Mouse (Mus musculus): ENCODE data around the gene Pcdh15. TPM values are rescaled to one million over a fixed set of nuclear protein-coding genes. Genes with fewer than 3 reads are reported as not detected.

The Pcdh15 gene
- polyA plus RNA-seq, 1 experiment from 2014 or later, result 0.87 TPM

DNA sequence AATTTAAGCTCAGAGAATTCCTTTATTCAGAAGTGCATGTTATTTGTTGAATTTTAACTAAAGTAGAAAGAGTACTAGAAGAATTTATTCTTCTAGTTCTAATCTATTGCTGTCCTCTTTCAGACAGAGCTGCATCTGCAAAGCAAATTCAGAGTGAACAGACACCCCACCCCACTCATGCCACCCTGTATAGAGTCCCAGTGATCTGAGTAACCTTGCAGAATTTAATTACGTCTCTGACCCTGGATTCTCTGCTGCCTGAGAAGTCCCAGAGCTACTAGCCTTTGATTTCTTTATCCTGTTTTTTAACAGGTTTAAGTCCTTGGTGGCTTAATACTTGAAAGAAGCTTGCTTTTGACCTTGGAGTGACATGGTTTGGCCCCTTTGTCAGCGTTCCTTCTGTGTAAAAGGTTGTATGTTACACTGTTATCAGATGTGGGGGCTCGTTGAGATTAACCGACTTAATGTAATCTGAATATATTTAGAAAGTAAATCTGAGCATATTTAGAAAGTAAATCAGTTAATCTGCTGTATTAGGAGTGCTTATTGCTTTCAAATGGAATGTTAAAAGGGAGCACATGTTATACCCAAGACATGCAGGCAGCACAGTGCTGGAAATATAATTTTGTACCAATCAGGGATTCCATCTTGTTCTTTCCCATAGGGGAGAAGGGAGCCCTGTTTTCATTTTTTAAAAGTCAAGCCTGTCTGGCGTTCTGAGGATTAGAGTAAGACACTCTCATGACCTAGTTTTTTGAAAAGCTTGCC is 601.6 kb downstream of the Pcdh15 start:
- WGBS, result 55% methylated on average over 5 of the region's 5 CpGs
- H3K27ac ChIP-seq, result no peak overlapping the region

DNA sequence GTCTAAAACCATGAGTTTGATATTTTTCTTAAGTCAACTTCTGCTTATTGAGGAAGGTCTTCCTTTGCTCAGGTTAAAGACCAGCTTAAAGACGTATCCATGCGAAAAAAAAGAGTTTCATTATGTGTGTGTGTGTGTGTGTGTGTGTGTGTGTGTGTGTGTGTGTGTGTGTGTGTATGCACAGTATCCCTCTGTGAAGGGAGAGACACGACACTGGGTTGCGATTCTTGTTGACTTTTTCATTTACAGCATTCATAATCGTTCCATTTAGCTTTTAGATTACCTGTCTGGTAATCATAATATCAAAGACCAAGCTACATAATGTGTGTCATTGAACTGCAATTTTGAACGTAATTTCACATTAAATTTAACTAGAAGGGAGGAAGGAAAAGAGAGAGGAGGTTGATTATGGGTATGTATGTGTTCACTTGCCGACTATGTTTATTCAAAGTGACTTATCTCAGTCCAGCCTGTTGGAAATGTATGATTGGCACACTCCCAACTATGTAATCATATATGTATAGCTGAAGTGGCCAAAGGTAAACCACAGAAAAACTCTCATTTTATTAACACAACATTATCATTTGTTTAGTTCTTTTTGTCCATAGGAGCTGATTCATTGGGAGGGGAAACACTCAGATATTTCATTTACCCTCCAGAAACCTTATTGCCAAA is 626.6 kb downstream of the Pcdh15 start:
- H3K4me2 ChIP-seq, result no peak overlapping the region
- H3K27me3 ChIP-seq, result no peaks in the 10 kb centered on the region
- no peak for ATAC-seq (ENCODE audit: insufficient number of reproducible peaks, low FRiP score, low TSS enrichment, low read depth)
- H3K4me1 ChIP-seq, result no peaks in the 10 kb centered on the region
- no peaks in the 10 kb centered on the region for H3K36me3 ChIP-seq
- no peaks in the 10 kb centered on the region for H3K9me3 ChIP-seq
- WGBS, result 77% methylated on average over 7 of the region's 7 CpGs
- H3K4me3 ChIP-seq, result no peak overlapping the region
- H3K27ac ChIP-seq, result no peak overlapping the region
- no peak overlapping the region for H3K9ac ChIP-seq

More for the DNA sequence above, 601.6 kb downstream of the Pcdh15 start:
- Histone ChIP-seq H3K36me3 (no peaks in the 10 kb centered on the region), H3K4me2 (no peak overlapping the region), H3K9ac (no peak overlapping the region), H3K4me1 (no peaks in the 10 kb centered on the region), H3K9me3 (no peaks in the 10 kb centered on the region), H3K27me3 (no peaks in the 10 kb centered on the region), H3K4me3 (no peak overlapping the region)
- no peak for ATAC-seq (ENCODE audit: insufficient number of reproducible peaks, low FRiP score, low TSS enrichment, low read depth)

DNA sequence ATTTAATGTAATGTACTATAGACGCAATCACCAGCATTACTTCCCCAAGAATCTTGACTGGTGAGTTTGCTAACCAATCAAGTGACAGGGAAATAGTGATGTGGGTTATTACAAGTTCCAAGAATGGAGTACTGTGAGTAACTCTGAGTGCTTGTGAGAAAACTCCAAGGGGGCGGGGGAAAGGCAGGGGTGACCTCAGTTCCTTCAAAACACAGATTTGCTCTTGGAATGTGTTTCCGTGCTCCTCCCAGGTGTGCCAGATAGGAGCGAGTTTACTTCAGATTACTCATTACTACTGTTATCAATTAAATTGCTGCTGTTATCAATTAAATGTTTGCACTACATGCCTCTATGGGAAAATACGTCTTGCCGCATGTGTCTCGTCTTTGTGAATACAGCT is 634.1 kb downstream of the Pcdh15 start:
- Histone ChIP-seq H3K9ac (no peak overlapping the region), H3K9me3 (no peaks in the 10 kb centered on the region), H3K4me3 (no peak overlapping the region), H3K27ac (no peak overlapping the region), H3K4me1 (no peaks in the 10 kb centered on the region), H3K36me3 (no peaks in the 10 kb centered on the region), H3K4me2 (no peak overlapping the region), H3K27me3 (no peaks in the 10 kb centered on the region)
- WGBS, result 79% methylated on average over 7 of the region's 7 CpGs
- no peak for ATAC-seq (ENCODE audit: insufficient number of reproducible peaks, low FRiP score, low TSS enrichment, low read depth)

DNA sequence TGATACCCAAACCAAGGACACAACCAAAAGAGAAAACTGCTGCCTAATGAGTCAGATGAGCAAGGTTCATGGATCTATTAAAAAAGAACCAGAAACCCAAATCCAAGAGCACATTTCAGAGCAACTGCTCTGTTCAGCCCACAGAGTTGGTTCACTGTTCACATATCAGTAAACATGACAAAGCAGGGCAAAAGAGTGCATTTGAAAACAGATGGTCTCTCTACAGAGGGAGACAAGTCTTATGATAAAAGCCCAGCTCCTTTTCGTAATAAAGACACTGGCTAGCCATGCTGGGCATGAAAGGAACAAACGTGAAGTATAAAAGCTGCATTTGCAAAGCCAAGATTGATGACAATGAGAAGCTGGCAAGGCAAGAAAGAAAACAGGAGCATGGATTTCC is 649.9 kb downstream of the Pcdh15 start:
- Histone ChIP-seq H3K9me3 (no peaks in the 10 kb centered on the region), H3K4me2 (no peak overlapping the region), H3K4me1 (no peaks in the 10 kb centered on the region), H3K27me3 (no peaks in the 10 kb centered on the region), H3K27ac (no peak overlapping the region), H3K4me3 (no peak overlapping the region), H3K36me3 (no peaks in the 10 kb centered on the region), H3K9ac (no peak overlapping the region)
- 65% methylated on average over 2 of the region's 2 CpGs for WGBS
- ATAC-seq (ENCODE audit: insufficient number of reproducible peaks, low FRiP score, low TSS enrichment, low read depth), result no peak

DNA sequence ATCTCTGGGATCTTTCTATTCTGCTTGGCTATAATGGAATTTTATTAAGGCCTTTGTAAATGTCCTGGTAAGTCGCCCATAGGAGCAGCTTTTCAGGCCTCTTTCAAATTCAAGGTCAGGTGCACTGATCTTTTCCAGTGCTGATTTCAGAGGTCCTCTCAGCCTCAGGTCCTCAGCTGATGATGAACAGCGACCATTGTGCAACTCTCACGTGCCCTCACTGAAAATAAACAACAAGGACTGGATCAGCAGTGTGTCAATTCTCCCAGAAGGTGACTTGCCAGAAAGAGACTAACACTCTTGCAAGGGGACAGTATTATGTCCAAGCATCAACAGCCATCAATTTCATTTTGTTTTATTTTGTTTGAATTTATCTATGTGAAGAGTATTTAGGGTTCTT is 654.7 kb downstream of the Pcdh15 start:
- Histone ChIP-seq H3K36me3 (no peaks in the 10 kb centered on the region), H3K4me1 (no peaks in the 10 kb centered on the region), H3K9ac (no peak overlapping the region), H3K27me3 (no peaks in the 10 kb centered on the region), H3K9me3 (no peaks in the 10 kb centered on the region), H3K4me3 (no peak overlapping the region), H3K27ac (no peak overlapping the region), H3K4me2 (no peak overlapping the region)
- WGBS, result 46% methylated on average over 3 of the region's 3 CpGs
- no peak for ATAC-seq (ENCODE audit: insufficient number of reproducible peaks, low FRiP score, low TSS enrichment, low read depth)

DNA sequence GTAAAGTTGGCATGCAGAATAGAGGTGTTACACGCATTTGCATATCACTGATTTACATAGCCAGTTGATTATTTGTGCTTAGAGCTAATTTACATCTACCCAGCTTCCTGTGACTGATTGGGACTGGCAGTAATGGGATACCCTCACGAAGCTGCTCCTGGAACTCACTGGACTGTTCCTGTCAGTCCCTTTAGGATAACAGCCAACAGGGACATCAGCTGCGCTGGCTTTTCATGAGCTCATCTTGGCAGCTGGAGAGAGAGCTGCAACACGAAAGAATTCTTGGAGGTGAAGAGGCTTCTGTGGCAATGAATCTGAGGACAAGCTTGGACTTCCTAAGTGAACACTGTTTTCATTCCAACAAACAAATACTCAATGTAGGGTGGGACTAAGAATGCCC is 683.8 kb downstream of the Pcdh15 start:
- Histone ChIP-seq H3K36me3 (no peaks in the 10 kb centered on the region), H3K4me2 (no peak overlapping the region), H3K27me3 (no peaks in the 10 kb centered on the region), H3K27ac (no peak overlapping the region), H3K9ac (no peak overlapping the region), H3K9me3 (no peaks in the 10 kb centered on the region), H3K4me1 (no peaks in the 10 kb centered on the region), H3K4me3 (no peak overlapping the region)
- 56% methylated on average over 4 of the region's 4 CpGs for WGBS
- ATAC-seq (ENCODE audit: insufficient number of reproducible peaks, low FRiP score, low TSS enrichment, low read depth), result no peak

DNA sequence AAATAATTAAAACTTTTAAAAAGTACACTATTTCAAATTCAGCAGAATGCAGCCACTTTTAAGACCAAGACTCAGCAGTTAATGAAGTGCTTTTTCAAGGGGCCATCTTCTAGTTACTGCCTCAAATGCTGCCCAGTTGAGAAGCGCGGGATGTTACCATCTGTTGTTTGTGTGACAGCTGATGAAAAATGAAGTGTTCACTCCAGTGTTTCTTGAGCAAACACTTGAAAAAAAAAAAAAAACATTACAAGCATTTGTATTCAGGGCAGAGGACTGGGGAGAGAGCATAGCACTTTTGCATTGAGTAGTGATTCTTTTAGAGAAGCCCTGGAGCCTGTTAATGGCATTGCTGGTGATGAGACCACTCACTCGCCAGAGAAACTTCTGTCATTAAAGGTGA is 689.0 kb downstream of the Pcdh15 start:
- 64% methylated on average over 3 of the region's 3 CpGs for WGBS
- Histone ChIP-seq H3K4me1 (no peaks in the 10 kb centered on the region), H3K9ac (no peak overlapping the region), H3K27ac (no peak overlapping the region), H3K4me3 (no peak overlapping the region), H3K36me3 (no peaks in the 10 kb centered on the region), H3K9me3 (no peaks in the 10 kb centered on the region), H3K4me2 (no peak overlapping the region), H3K27me3 (no peaks in the 10 kb centered on the region)
- ATAC-seq (ENCODE audit: insufficient number of reproducible peaks, low FRiP score, low TSS enrichment, low read depth), result no peak

DNA sequence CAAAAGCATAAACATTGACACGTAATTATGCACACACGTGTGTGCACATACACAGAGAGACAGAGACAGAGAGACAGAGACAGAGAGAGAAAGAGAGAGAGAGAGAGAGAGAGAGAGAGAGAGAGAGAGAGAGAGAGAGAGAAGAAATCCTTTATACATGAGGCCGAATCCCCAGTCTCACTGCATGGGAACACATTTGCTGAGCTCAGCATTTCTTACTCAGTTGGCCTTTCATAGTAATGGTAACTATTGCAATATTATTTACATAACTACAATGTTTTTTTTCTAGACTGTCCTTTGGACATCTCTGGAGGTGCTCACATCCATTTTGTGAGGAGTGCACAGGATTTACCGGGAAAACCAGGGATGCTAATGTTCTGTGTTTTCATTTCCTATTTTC is 705.9 kb downstream of the Pcdh15 start:
- Histone ChIP-seq H3K9ac (no peak overlapping the region), H3K4me3 (no peak overlapping the region), H3K9me3 (no peaks in the 10 kb centered on the region), H3K27me3 (no peaks in the 10 kb centered on the region), H3K4me1 (no peaks in the 10 kb centered on the region), H3K36me3 (no peaks in the 10 kb centered on the region), H3K4me2 (no peak overlapping the region), H3K27ac (no peak overlapping the region)
- WGBS, result 89% methylated on average over 4 of the region's 4 CpGs
- ATAC-seq (ENCODE audit: insufficient number of reproducible peaks, low FRiP score, low TSS enrichment, low read depth), result no peak

DNA sequence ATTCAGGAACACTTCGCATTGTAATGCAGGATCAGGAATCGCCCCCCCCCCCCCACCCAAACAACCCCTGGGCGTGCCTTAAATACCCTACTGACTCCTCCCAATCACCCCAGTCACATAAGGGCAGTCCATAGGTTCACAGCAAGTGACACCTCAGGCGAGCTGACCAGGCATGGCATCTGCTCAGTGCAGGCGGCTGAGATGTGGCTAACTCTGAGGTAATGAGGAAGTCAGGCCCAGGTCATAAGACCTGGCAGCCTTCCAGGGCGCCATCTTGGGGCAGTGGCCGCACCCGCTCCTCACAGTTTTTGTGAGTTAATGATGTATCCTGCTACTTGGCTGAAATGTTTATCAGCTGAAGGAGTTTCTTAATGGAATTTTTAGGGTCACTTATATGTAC is 713.2 kb downstream of the Pcdh15 start:
- 69% methylated on average over 8 of the region's 8 CpGs for WGBS
- no peaks in the 10 kb centered on the region for H3K4me1 ChIP-seq
- no peaks in the 10 kb centered on the region for H3K36me3 ChIP-seq
- H3K4me2 ChIP-seq, result no peak overlapping the region
- ATAC-seq (ENCODE audit: insufficient number of reproducible peaks, low FRiP score, low TSS enrichment, low read depth), result no peak
- H3K4me3 ChIP-seq, result no peak overlapping the region
- H3K9me3 ChIP-seq, result no peaks in the 10 kb centered on the region
- no peaks in the 10 kb centered on the region for H3K27me3 ChIP-seq
- no peak overlapping the region for H3K27ac ChIP-seq
- no peak overlapping the region for H3K9ac ChIP-seq

DNA sequence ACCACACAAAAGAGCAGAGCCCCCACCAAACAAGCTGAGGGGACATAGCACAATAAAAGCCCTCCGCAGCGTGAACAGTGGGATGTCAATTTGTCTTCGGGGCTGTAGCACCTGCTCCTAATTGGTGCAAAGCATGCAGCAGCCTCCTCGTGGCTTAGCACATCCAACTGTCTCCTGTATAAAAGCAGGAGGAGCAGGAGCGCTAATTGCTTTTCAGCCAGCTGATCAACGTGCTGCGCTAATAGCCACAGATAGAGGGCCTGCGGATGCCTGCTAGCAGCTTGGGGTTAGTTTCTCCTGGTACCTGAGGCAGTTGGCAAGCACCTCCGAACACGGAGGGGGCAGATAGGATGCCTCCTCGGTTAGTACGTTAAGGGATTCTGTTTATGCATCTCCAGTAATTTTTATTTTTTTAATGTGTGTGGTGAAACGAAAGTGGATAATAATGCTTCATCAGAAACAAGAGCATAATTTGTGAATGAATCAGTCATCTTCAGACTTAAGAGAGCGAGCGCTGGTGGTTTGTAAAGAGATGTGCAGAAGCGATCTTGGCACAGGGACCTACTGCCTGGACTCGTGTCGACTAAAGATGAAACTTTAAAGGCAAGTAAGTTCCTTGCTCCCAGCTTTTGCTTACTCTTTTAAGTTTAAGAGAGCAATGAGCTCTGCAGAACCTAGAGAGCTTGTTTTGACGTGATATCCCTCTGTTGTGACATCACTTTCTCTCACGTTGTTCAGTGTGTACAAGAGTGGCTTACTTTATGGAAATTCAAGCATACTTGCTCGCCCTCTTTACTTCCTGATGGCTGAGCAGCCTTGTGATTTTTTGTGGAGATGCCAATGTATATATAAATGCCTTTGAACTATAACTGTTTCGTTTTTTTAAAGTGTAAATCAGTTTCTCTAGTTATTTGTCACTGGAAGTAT is 722.8 kb downstream of the Pcdh15 start:
- Histone ChIP-seq H3K9ac (no peak overlapping the region), H3K9me3 (no peaks in the 10 kb centered on the region), H3K27me3 (peaks cover 8% of the 10 kb centered on the region; the same call in 1 of the 2 replicates), H3K27ac (no peak overlapping the region), H3K4me1 (no peaks in the 10 kb centered on the region), H3K4me3 (no peak overlapping the region), H3K4me2 (no peak overlapping the region), H3K36me3 (no peaks in the 10 kb centered on the region)
- no peak for ATAC-seq (ENCODE audit: insufficient number of reproducible peaks, low FRiP score, low TSS enrichment, low read depth)
- WGBS, result 36% methylated on average over 22 of the region's 22 CpGs

DNA sequence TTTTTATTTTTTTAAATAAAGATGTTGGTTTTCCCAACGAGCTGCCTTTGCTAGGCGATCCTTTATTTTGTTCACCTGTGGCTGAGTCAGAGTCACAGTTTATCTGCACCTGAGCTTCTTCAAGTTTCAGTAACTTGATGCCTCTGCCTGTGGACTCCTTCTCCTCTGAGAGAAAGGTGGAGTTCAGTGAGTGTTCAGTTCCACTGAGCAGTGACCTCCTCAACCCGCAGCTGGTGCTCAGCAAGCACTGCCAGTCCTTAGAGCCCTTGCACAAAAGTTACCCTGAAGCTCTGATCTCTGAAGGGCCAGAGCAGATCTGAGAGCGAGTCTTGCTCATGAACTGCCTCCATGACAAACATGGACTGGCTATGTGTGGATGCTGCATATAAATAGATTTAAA is 724.1 kb downstream of the Pcdh15 start:
- no peak overlapping the region for H3K4me2 ChIP-seq
- no peak overlapping the region for H3K27ac ChIP-seq
- H3K36me3 ChIP-seq, result no peaks in the 10 kb centered on the region
- H3K4me3 ChIP-seq, result no peak overlapping the region
- peaks cover 8% of the 10 kb centered on the region; the same call in 1 of the 2 replicates for H3K27me3 ChIP-seq
- no peaks in the 10 kb centered on the region for H3K9me3 ChIP-seq
- H3K4me1 ChIP-seq, result no peaks in the 10 kb centered on the region
- ATAC-seq (ENCODE audit: insufficient number of reproducible peaks, low FRiP score, low TSS enrichment, low read depth), result no peak
- H3K9ac ChIP-seq, result no peak overlapping the region
- 73% methylated on average over 4 of the region's 4 CpGs for WGBS

DNA sequence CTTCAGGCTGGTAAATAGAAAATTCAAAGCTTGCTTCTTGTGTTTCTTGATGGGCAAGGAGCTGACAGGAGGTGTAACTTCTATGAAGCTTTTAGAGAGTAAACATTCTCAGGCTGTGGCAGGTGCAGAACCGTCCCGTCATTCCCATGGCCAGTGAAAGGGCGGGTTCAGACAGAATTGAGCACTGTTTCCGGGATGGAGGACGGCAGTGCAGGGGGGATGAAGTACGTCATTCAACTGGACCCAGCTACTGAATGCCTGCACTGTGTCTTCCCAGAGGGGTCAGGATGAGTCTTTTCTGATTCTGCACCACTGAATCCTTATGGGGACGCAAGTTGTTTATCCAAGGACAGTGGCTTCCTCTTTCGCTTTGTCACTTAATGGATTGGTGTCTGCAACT is 727.2 kb downstream of the Pcdh15 start:
- no peak for ATAC-seq (ENCODE audit: insufficient number of reproducible peaks, low FRiP score, low TSS enrichment, low read depth)
- 74% methylated on average over 8 of the region's 8 CpGs for WGBS
- Histone ChIP-seq H3K4me2 (no peak overlapping the region), H3K27me3 (peaks cover 6% of the 10 kb centered on the region; the same call in 1 of the 2 replicates), H3K4me1 (no peaks in the 10 kb centered on the region), H3K4me3 (no peak overlapping the region), H3K36me3 (no peaks in the 10 kb centered on the region), H3K9me3 (no peaks in the 10 kb centered on the region), H3K9ac (no peak overlapping the region), H3K27ac (no peak overlapping the region)

Measured in limb, embryonic 15.5 days (tissue).